Mouse (Mus musculus): ENCODE measurements around the gene Adh1. TPM values are rescaled to one million over a fixed set of nuclear protein-coding genes. Genes with fewer than 3 reads are reported as not detected.
A peak's percentile ranks its signal among the peaks of the same experiment; 100 is the strongest.

Gene Adh1
- total and polyA plus RNA-seq, 2 experiments from 2014 or later: 10.8 to 73.9 TPM

DNA sequence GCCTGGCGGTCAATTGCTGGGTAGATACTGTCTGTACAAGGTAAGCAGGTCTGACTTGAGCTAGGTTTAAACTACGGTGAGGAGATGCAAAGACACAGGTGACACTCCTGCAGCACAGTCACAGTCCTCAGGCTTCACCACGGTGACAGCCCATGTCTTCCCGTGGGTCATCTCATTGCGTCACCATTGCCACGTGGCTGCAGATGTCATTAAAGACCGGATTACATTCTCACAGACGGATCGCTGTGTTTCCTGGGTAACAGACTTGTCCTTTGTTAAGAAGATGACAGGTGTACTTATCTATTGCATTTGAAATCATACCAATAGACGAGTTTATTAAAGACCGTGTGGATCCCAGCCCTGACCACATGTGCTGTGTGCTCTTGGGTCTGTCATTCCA lies 39.7 kb upstream of the Adh1 start:
- H3K27me3 ChIP-seq (ENCODE audit: control insufficient read depth, insufficient read depth, low read length): no peaks in the 10 kb centered on the region
- no peaks in the 10 kb centered on the region for H3K9me3 ChIP-seq (replicated peaks; ENCODE audit: control insufficient read depth, low read length)
- H3K4me1 ChIP-seq (ENCODE audit: control insufficient read depth, insufficient read depth): no peaks in the 10 kb centered on the region
- WGBS: 84% methylated on average over 11 of the region's 11 CpGs
- no peak overlapping the region for H3K9ac ChIP-seq (replicated peaks; ENCODE audit: low read depth, low read length)
- H3K4me2 ChIP-seq (ENCODE audit: low read depth, low read length): no peak overlapping the region
- no peak overlapping the region for H3K27ac ChIP-seq (ENCODE audit: low read depth)
- DNase-seq (ENCODE audit: low spot score) (no peak), ATAC-seq (ENCODE audit: insufficient read depth, low read depth) (no peak)
- TF ChIP-seq CTCF (IDR thresholded peaks at IDR 0.05; ENCODE audit: low read depth) (no peak), EP300 (IDR thresholded peaks at IDR 0.05; ENCODE audit: low read depth) (no peak)
- no peak overlapping the region for H3K4me3 ChIP-seq (ENCODE audit: low read depth, low read length)
- no peaks in the 10 kb centered on the region for H3K36me3 ChIP-seq (replicated peaks; ENCODE audit: control insufficient read depth, insufficient read depth, low read length)

DNA sequence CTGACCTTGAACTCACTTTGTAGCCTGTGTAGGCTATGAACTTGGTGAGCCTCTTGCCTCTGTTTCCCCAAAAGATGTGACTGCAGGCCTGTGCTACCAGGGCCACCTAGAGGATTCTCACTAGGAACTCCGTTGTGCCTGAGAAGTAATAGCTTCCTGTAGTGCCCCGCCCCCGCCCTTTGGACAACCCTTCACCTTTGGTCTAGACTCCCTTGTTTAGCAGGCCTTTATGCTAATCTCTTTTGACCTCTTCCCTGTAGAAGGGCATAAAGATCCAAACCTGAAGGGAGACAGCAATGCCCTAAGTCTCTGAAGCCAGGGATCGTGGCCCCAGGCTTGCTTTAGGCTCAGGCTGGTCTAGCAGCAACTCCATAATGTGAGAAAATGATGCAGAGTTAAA lies 38.3 kb upstream of the Adh1 start:
- Histone ChIP-seq H3K9ac (replicated peaks; ENCODE audit: low read depth, low read length) (no peak overlapping the region), H3K27me3 (ENCODE audit: control insufficient read depth, insufficient read depth, low read length) (no peaks in the 10 kb centered on the region), H3K9me3 (replicated peaks; ENCODE audit: control insufficient read depth, low read length) (no peaks in the 10 kb centered on the region), H3K36me3 (replicated peaks; ENCODE audit: control insufficient read depth, insufficient read depth, low read length) (no peaks in the 10 kb centered on the region), H3K4me2 (ENCODE audit: low read depth, low read length) (no peak overlapping the region), H3K27ac (ENCODE audit: low read depth) (no peak overlapping the region), H3K4me3 (ENCODE audit: low read depth, low read length) (no peak overlapping the region), H3K4me1 (ENCODE audit: control insufficient read depth, insufficient read depth) (no peaks in the 10 kb centered on the region)
- ATAC-seq (ENCODE audit: insufficient read depth, low read depth) (no peak), DNase-seq (ENCODE audit: low spot score) (no peak)
- TF ChIP-seq EP300 (IDR thresholded peaks at IDR 0.05; ENCODE audit: low read depth): no peak
- TF ChIP-seq CTCF (IDR thresholded peaks at IDR 0.05; ENCODE audit: low read depth): no peak
- 61% methylated on average over 4 of the region's 4 CpGs for WGBS

- Histone ChIP-seq H3K9ac (replicated peaks; ENCODE audit: low read depth, low read length) (no peak overlapping the region), H3K27ac (ENCODE audit: low read depth) (no peak overlapping the region), H3K4me2 (ENCODE audit: low read depth, low read length) (no peak overlapping the region), H3K4me1 (ENCODE audit: control insufficient read depth, insufficient read depth) (no peaks in the 10 kb centered on the region), H3K4me3 (ENCODE audit: low read depth, low read length) (no peak overlapping the region), H3K27me3 (ENCODE audit: control insufficient read depth, insufficient read depth, low read length) (no peaks in the 10 kb centered on the region), H3K36me3 (replicated peaks; ENCODE audit: control insufficient read depth, insufficient read depth, low read length) (no peaks in the 10 kb centered on the region), H3K9me3 (replicated peaks; ENCODE audit: control insufficient read depth, low read length) (no peaks in the 10 kb centered on the region)
- 38% methylated on average over 5 of the region's 5 CpGs for WGBS
- no peak; the same call in 1 of the 2 replicates for ATAC-seq (ENCODE audit: insufficient read depth, low read depth)
- TF ChIP-seq CTCF (IDR thresholded peaks at IDR 0.05; ENCODE audit: low read depth) (peak; percentile 74), EP300 (IDR thresholded peaks at IDR 0.05; ENCODE audit: low read depth) (no peak)
- DNase-seq (ENCODE audit: low spot score): peak; percentile 53
Measured at GRCm38 (mm10) chr3:138222952-138223351, 37.8 kb upstream of the Adh1 start.

- no peaks in the 10 kb centered on the region for H3K27me3 ChIP-seq (ENCODE audit: control insufficient read depth, insufficient read depth, low read length)
- no peak overlapping the region for H3K4me3 ChIP-seq (ENCODE audit: low read depth, low read length)
- no peak overlapping the region for H3K4me2 ChIP-seq (ENCODE audit: low read depth, low read length)
- H3K4me1 ChIP-seq (ENCODE audit: control insufficient read depth, insufficient read depth): no peaks in the 10 kb centered on the region
- 82% methylated on average over 13 of the region's 13 CpGs for WGBS
- no peak for ATAC-seq (ENCODE audit: insufficient read depth, low read depth)
- no peak overlapping the region for H3K27ac ChIP-seq (ENCODE audit: low read depth)
- no peak for DNase-seq (ENCODE audit: low spot score)
- TF ChIP-seq CTCF (IDR thresholded peaks at IDR 0.05; ENCODE audit: low read depth) (no peak), EP300 (IDR thresholded peaks at IDR 0.05; ENCODE audit: low read depth) (no peak)
- H3K9ac ChIP-seq (replicated peaks; ENCODE audit: low read depth, low read length): no peak overlapping the region
- no peaks in the 10 kb centered on the region for H3K9me3 ChIP-seq (replicated peaks; ENCODE audit: control insufficient read depth, low read length)
- H3K36me3 ChIP-seq (replicated peaks; ENCODE audit: control insufficient read depth, insufficient read depth, low read length): no peaks in the 10 kb centered on the region
Measured at GRCm38 (mm10) chr3:138224363-138224954, 36.3 kb upstream of the Adh1 start.

- DNase-seq (ENCODE audit: low spot score) (no peak), ATAC-seq (ENCODE audit: insufficient read depth, low read depth) (no peak)
- no peak overlapping the region for H3K9ac ChIP-seq (replicated peaks; ENCODE audit: low read depth, low read length)
- H3K9me3 ChIP-seq (replicated peaks; ENCODE audit: control insufficient read depth, low read length): no peaks in the 10 kb centered on the region
- no peak overlapping the region for H3K27ac ChIP-seq (ENCODE audit: low read depth)
- no peaks in the 10 kb centered on the region for H3K4me1 ChIP-seq (ENCODE audit: control insufficient read depth, insufficient read depth)
- H3K36me3 ChIP-seq (replicated peaks; ENCODE audit: control insufficient read depth, insufficient read depth, low read length): no peaks in the 10 kb centered on the region
- no peak overlapping the region for H3K4me2 ChIP-seq (ENCODE audit: low read depth, low read length)
- H3K27me3 ChIP-seq (ENCODE audit: control insufficient read depth, insufficient read depth, low read length): no peaks in the 10 kb centered on the region
- no peak overlapping the region for H3K4me3 ChIP-seq (ENCODE audit: low read depth, low read length)
- 67% methylated on average over 6 of the region's 7 CpGs for WGBS
- TF ChIP-seq CTCF (IDR thresholded peaks at IDR 0.05; ENCODE audit: low read depth) (no peak), EP300 (IDR thresholded peaks at IDR 0.05; ENCODE audit: low read depth) (no peak)
Measured at GRCm38 (mm10) chr3:138225331-138225730, 35.5 kb upstream of the Adh1 start.

DNA sequence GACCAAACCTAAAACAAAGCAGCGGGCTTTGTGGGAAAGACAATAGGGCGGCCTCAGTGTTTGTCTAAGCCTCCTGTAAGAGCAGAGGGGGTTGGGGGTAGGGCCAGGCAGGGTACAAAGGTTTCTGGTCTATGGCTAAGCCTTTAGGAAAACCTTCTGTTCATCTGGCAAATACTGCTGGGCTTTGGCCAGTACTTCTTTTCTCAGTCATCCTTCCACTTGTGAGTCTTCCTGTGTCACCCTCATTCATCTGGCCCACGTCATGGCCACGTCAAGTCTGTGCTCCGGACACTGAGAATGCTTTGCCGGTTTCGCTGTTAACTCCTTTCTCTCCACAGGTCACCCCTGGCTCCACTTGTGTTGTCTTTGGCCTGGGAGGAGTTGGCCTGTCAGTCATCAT lies 34.9 kb upstream of the Adh1 start:
- Histone ChIP-seq H3K4me3 (ENCODE audit: low read depth, low read length) (no peak overlapping the region), H3K9me3 (replicated peaks; ENCODE audit: control insufficient read depth, low read length) (no peaks in the 10 kb centered on the region), H3K36me3 (replicated peaks; ENCODE audit: control insufficient read depth, insufficient read depth, low read length) (no peaks in the 10 kb centered on the region), H3K4me1 (ENCODE audit: control insufficient read depth, insufficient read depth) (no peaks in the 10 kb centered on the region), H3K27ac (ENCODE audit: low read depth) (no peak overlapping the region), H3K4me2 (ENCODE audit: low read depth, low read length) (no peak overlapping the region), H3K27me3 (ENCODE audit: control insufficient read depth, insufficient read depth, low read length) (no peaks in the 10 kb centered on the region), H3K9ac (replicated peaks; ENCODE audit: low read depth, low read length) (no peak overlapping the region)
- ATAC-seq (ENCODE audit: insufficient read depth, low read depth): 0 out of 2 replicates have a peak, but pooled peaks have one; percentile 30
- DNase-seq (ENCODE audit: low spot score): no peak
- TF ChIP-seq CTCF (IDR thresholded peaks at IDR 0.05; ENCODE audit: low read depth) (no peak), EP300 (IDR thresholded peaks at IDR 0.05; ENCODE audit: low read depth) (no peak)
- 36% methylated on average over 7 of the region's 7 CpGs for WGBS

Measured in heart, postnatal 0 days (tissue).